Mouse (Mus musculus) midbrain, embryonic 11.5 days (tissue): Measurements from ENCODE around the gene Dgkz. TPM values are rescaled to one million over a fixed set of nuclear protein-coding genes. Genes with fewer than 3 reads are reported as not detected.

Source experiments
- ATAC-seq: fragments of 200-750 bp; cut with Nextera tagmentation; 2 replicates; pipeline ENCODE4 v1.8.0; 2017; ENCODE audit warnings: moderate TSS enrichment, moderate library complexity; ENCODE audit not compliant: low FRiP score
- DNase-seq: peaks from one replicate; pipeline ENCODE4 v3.0.0; 2015; ENCODE audit warnings: low spot score; ENCODE audit errors: missing footprints
- H3K27ac ChIP-seq: fragments of 300-500 bp; sonication (generic); 2 replicates; pipeline ENCODE4 v1.5.1; 2014; ENCODE audit warnings: low read depth, low read length
- H3K27me3 ChIP-seq: fragments of 300-500 bp; sonication (generic); 2 replicates; pipeline ENCODE4 v1.6.1; 2014; ENCODE audit warnings: mild to moderate bottlenecking, low read length, moderate library complexity, mixed read lengths; ENCODE audit not compliant: control insufficient read depth, insufficient read depth
- H3K36me3 ChIP-seq: fragments of 300-500 bp; sonication (generic); 2 replicates; pipeline ENCODE4 v1.6.1; 2014; ENCODE audit warnings: mild to moderate bottlenecking, low read length, moderate library complexity, mixed read lengths; ENCODE audit not compliant: control insufficient read depth, insufficient read depth
- H3K4me1 ChIP-seq: fragments of 300-500 bp; sonication (generic); 2 replicates; pipeline ENCODE4 v1.6.1; 2014; ENCODE audit warnings: low read length; ENCODE audit not compliant: control insufficient read depth, insufficient read depth
- H3K4me2 ChIP-seq: fragments of 300-500 bp; sonication (generic); 2 replicates; pipeline ENCODE4 v1.6.1; 2014; ENCODE audit warnings: mild to moderate bottlenecking, moderate library complexity
- H3K4me3 ChIP-seq: fragments of 300-500 bp; sonication (generic); 2 replicates; pipeline ENCODE4 v1.5.1; 2014; ENCODE audit warnings: low read depth, low read length
- H3K9ac ChIP-seq: fragments of 300-500 bp; sonication (generic); 2 replicates; pipeline ENCODE4 v1.6.1; 2014; ENCODE audit warnings: low read length
- H3K9me3 ChIP-seq: fragments of 300-500 bp; sonication (generic); 2 replicates; pipeline ENCODE4 v1.6.1; 2016; ENCODE audit warnings: low read length; ENCODE audit not compliant: control insufficient read depth
- WGBS: fragments of 180-500 bp; shearing (Covaris S2); extraction: QIAGEN DNeasy Blood & Tissue Kit; methylation state at CpG from one replicate; pipeline ENCODE4 v1.1.7; 2014; 5-methylcytosine and 5-hydroxymethylcytosine counted together
- polyA plus RNA-seq: library from polyadenylated mRNA; unstranded; fragments of >200 nt; fragmentation: Nextera tagmentation; extraction: Ambion mirVana; gene quantifications from 2 replicates; pipeline ENCODE4 v1.2.1, GENCODE M21; 2014

Dgkz gene
- polyA plus RNA-seq, 1 experiment from 2014 or later = 23.7 TPM

DNA sequence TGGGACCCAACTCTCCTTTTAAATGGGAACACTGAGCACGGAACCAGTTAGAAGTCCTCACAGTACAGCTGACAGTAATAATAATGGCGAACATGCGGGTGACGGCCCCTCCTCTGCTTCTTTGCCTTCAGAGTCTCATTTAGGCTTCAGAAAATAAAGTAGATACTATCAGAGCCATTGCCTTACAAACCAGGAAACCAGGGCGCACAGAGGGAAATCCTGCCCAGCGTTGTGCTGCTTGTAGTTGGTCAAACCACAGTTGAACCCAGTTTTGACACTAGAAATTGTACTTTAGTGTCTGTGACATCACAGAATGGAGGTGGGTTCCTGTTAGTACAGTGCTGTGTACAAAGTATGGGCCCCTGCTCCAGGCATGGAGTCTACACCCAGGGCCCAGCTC lies 38.6 kb upstream of the Dgkz start:
- no peak overlapping the region for H3K9ac ChIP-seq
- 80% methylated on average over 6 of the region's 6 CpGs for WGBS
- no peak overlapping the region for H3K4me3 ChIP-seq
- H3K4me2 ChIP-seq = no peak overlapping the region
- ATAC-seq = no peak
- H3K27me3 ChIP-seq = no peaks in the 10 kb centered on the region
- no peaks in the 10 kb centered on the region for H3K9me3 ChIP-seq
- DNase-seq = no peak
- no peaks in the 10 kb centered on the region for H3K4me1 ChIP-seq
- H3K36me3 ChIP-seq = no peaks in the 10 kb centered on the region
- H3K27ac ChIP-seq = no peak overlapping the region

DNA sequence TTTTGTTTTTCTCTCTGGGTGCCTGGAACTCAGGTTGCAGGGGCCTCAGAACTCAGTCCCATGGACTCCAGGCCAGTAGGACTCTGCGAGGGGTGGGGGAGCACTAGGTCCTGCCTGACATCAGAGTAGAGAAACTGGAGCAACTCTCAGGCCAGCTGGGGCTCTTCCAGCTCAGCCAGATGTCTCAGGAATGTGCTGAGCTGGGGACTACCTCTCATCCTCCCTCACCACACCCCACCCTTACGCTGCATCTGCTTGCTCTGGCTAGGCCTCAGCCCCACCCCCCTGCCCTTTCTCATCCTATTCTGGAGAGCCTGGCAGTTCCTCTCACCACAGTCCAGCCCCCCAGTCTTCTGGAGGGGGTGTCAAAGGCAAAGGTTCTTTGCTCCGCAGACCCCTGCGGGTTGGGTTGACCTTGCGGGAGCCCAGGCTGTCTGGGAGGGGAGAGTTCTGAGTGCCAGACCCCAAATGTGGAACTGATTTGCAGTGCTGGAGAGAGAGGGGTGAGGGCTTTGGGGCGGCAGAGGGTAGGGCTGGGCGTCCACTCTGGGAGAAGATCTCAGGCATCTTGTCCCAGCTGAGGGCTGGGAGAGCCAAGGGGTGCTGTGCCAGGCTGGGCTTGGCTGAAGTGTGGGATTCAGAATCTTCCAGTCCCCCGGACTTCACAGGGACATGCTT lies 37.2 kb upstream of the Dgkz start:
- DNase-seq (peak; percentile 83), ATAC-seq (no peak)
- 55% methylated on average over 8 of the region's 8 CpGs for WGBS
- Histone ChIP-seq H3K27ac (no peak overlapping the region), H3K36me3 (no peaks in the 10 kb centered on the region), H3K4me2 (no peak overlapping the region), H3K4me3 (no peak overlapping the region), H3K27me3 (no peaks in the 10 kb centered on the region), H3K9ac (no peak overlapping the region), H3K9me3 (no peaks in the 10 kb centered on the region), H3K4me1 (peaks cover 4% of the 10 kb centered on the region; the same call in 1 of the 2 replicates)

DNA sequence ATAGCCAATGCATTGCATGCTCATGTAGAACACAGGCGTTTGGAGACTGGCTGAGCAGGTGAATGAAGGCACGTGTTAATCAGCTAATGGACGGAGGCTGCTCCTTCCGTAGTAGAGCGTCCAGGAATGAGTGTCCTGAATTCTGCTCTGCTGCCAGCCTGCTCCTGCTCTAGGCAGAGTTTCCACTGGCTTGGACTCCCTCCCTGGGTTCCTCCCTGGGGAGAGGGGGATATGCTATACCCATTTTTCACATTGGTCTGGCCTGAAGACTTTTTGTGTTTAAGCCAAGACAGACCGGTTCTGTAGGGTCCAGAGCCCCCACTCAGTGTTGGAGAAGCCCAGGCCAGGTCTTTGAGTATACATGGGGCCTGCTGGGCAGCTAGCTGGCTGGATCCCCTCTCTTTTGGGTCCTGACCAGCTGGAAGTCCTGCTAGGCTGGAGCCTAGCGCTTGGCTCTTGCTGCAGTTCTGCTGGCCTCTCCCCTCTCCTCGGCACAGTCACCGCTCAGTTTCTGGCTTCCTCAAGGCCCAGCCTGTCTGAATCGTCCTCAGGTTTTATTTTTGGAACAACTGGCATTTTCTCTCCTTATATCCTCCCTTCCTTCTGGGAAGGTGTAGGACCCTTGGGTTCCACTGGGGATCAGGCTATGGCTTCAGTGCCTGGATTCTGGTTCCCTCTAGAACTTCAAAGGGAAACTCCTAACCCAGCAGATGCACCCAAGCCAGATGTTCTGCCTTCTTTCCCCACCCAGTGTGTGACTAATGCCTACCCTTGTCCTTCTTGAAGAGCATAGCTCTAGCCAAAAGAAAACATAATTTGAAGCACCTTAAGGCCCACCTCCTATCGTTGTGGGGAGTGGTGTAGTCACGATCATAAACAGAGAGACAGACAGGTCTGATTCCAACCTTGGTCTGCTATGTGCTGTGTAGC lies 36.0 kb upstream of the Dgkz start:
- no peaks in the 10 kb centered on the region for H3K36me3 ChIP-seq
- no peak for ATAC-seq
- H3K27ac ChIP-seq = no peak overlapping the region
- H3K4me2 ChIP-seq = no peak overlapping the region
- no peaks in the 10 kb centered on the region for H3K9me3 ChIP-seq
- 85% methylated on average over 12 of the region's 12 CpGs for WGBS
- H3K4me3 ChIP-seq = no peak overlapping the region
- peaks cover 14% of the 10 kb centered on the region for H3K4me1 ChIP-seq
- H3K27me3 ChIP-seq = no peaks in the 10 kb centered on the region
- no peak overlapping the region for H3K9ac ChIP-seq
- peak; percentile 70 for DNase-seq

DNA sequence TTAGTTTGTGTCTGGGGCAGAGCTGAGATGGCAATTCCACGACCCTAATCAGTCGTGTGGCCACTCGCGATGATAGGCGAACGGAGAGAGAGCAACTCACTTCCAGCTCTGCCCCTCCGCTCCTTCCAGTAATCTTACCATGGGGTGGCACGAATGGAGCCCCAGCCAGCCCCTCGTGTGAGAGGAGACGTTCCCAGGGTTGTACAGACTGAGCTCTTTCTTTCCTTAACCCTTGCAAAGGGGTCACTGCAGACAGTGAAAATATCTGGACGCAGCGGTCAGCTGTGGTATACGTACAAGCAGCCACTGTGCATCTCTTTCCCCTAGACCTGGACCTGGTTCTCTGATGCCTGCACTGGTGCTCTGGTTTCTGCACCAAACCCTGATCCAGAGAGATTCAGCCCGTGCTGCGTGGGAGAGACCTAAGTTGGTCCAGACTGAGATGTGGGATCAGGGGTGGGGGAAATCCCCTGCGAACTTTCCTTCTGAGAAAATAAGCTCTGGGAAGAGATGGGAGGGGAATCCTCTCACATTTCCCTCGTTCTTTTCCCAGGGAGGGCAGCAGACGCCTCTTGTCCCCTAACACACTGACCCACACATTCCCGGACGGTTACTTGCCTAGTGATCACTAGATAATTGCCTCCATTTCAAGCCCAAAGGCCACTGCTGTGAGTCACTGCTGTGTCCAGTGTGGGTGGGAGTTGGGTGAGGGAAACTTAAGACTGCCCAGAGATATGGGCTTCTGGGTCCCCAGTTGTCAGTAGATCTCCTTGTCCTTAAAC lies 33.1 kb upstream of the Dgkz start:
- H3K36me3 ChIP-seq = no peaks in the 10 kb centered on the region
- ATAC-seq (no peak), DNase-seq (no peak)
- H3K27ac ChIP-seq = no peak overlapping the region
- H3K9me3 ChIP-seq = no peaks in the 10 kb centered on the region
- H3K4me1 ChIP-seq = peaks cover 14% of the 10 kb centered on the region
- peak overlapping the region; percentile 77 for H3K9ac ChIP-seq
- no peaks in the 10 kb centered on the region for H3K27me3 ChIP-seq
- peak overlapping the region; percentile 79 for H3K4me2 ChIP-seq
- H3K4me3 ChIP-seq = peak overlapping the region; percentile 52
- WGBS = 4% methylated on average over 20 of the region's 20 CpGs

DNA sequence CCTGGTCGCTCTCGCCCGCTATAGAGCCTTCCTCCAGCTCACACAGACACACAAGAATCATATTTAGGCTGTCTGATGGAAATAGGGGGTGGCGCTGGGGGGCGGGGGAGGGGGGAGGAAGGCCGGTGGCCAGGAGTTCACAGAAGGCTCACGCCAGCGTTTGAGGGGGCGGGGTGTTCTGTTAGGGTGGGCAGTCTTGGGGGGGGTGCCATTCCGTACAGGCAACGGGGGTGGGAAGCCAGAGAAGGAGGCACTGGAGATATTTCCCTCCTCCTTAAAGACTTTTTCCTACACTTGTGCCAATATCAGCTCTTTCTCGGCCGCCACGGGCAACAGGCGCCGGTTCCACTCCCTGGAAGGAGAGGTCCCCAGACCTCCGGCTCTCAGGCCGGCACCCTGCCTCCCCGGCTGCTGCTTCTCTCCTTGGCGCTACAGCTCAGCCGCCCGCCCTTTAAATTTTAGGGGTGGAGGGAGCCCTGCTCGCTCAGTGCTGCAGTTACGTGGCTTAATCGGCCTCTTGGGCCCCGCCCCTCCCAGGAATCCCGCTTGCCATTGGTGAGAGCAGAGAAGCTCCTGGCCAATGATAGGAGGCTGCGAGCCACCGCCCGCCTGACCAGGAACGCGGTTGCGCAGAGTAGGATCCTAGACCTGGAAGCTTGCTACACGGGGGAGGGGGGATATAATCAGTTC lies 32.4 kb upstream of the Dgkz start:
- under 1% methylated on average over 34 of the region's 34 CpGs for WGBS
- Histone ChIP-seq H3K9ac (peak overlapping the region; percentile 77), H3K9me3 (no peaks in the 10 kb centered on the region), H3K4me1 (peaks cover 14% of the 10 kb centered on the region), H3K4me2 (peak overlapping the region; percentile 79), H3K4me3 (peak overlapping the region; percentile 52), H3K27me3 (no peaks in the 10 kb centered on the region), H3K27ac (no peak overlapping the region), H3K36me3 (no peaks in the 10 kb centered on the region)
- ATAC-seq (peak; percentile 98), DNase-seq (peak; percentile 98)

DNA sequence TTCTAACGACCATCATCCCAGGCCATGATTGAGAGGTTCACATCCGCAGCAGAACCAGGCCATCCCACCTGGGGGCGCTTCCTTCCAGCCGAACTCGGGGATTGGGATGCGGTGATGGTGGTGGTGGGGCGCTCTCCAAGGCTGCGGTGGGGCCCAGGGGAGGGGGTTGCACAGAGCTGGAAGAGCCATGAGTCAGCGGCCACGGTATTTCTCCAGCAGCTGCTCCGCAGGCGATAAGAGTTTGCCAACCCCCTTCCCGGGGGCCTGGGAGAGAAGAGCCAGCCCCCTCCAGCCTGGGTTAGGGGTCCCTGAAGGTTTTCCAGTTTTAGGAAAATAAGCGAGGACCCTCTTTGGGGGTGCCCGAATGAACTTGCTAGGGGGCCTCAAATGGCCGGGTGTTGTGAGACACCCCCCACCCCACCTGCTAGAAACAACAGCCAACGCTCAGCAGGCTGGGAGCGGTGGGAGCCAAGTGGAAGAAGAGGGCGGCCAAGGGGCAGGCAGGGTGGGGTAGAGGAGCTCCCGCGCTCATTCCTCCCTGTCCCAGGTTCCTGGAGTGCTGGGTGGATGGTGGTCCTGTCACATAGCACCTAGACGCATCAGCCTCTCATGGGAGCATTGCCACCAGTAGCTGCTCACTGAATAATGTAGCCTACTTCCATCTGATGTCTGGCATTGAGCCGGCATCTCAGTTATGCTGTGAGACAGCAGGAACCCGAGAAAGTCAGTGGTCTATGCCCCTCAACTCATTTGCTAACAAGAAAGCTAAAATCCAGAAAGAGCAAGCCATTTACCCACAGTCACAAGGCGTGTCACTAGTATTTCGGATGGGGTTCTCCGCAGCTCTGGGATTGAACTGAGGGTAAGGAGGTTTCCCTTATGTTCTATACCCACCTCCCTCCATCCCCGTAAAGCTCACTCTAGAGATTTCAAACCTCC lies 31.6 kb upstream of the Dgkz start:
- peak overlapping the region; percentile 55 for H3K9ac ChIP-seq
- H3K36me3 ChIP-seq = no peaks in the 10 kb centered on the region
- peak overlapping the region; percentile 79 for H3K4me2 ChIP-seq
- peak; percentile 37; the same call in 1 of the 2 replicates for ATAC-seq
- H3K9me3 ChIP-seq = no peaks in the 10 kb centered on the region
- peak overlapping the region; percentile 52 for H3K4me3 ChIP-seq
- DNase-seq = peak; percentile 94
- 1% methylated on average over 28 of the region's 28 CpGs for WGBS
- no peak overlapping the region for H3K27ac ChIP-seq
- H3K4me1 ChIP-seq = peaks cover 14% of the 10 kb centered on the region
- H3K27me3 ChIP-seq = no peaks in the 10 kb centered on the region

DNA sequence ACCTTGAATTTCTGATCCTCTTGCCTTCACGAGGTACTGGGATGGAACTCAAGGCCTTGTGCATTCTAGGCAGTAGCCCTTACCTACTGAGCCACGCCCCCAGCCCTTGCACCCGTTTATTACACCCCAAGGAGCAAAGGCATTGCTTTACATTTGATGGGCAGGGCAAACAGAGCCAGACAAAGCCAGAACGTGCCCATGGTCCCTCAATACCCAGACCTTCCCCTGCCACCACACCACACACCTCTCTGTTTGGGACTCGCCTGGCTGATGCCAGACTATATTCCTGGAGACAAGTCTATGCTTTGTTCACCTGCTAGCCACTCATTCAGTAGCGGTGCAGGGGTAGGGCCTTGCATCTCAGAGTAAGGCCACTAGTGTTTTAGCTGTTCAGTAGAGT lies 30.8 kb upstream of the Dgkz start:
- H3K9ac ChIP-seq = no peak overlapping the region; the same call in 1 of the 2 replicates
- ATAC-seq = no peak
- H3K4me1 ChIP-seq = peaks cover 14% of the 10 kb centered on the region
- H3K9me3 ChIP-seq = no peaks in the 10 kb centered on the region
- WGBS = 54% methylated on average over 6 of the region's 6 CpGs
- no peaks in the 10 kb centered on the region for H3K27me3 ChIP-seq
- H3K4me2 ChIP-seq = peak overlapping the region; percentile 79
- no peak overlapping the region for H3K4me3 ChIP-seq
- DNase-seq = no peak
- H3K36me3 ChIP-seq = no peaks in the 10 kb centered on the region
- H3K27ac ChIP-seq = no peak overlapping the region

DNA sequence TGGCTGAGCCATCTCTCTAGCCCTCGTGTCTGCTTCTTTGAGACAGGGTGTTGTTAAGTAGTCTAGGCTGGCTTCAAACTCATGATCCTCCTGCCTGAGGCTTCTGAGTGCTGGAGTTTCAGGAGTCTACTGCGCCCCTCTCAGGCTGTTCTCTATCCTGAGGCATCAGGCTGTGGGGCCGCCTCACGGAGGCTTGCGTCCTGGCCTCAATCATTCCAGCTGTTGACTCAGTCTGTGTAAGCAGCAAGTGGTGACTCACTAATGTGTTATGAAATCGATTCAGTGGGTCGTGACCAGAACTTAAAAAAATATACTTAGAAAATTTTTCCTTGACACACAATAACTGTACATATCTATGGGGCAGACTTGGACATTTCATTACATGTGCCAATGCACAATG lies 29.0 kb upstream of the Dgkz start:
- no peaks in the 10 kb centered on the region for H3K27me3 ChIP-seq
- no peak for ATAC-seq
- peak; percentile 77 for DNase-seq
- no peak overlapping the region for H3K9ac ChIP-seq
- no peak overlapping the region for H3K4me3 ChIP-seq
- peaks cover 14% of the 10 kb centered on the region for H3K4me1 ChIP-seq
- H3K4me2 ChIP-seq = no peak overlapping the region
- WGBS = 82% methylated on average over 7 of the region's 7 CpGs
- no peak overlapping the region for H3K27ac ChIP-seq
- H3K36me3 ChIP-seq = no peaks in the 10 kb centered on the region
- H3K9me3 ChIP-seq = no peaks in the 10 kb centered on the region
